Mouse (Mus musculus) neural tube, embryonic 13.5 days (tissue): ENCODE data around the gene Dnajc30. TPM values are rescaled to one million over a fixed set of nuclear protein-coding genes. Genes with fewer than 3 reads are reported as not detected.

ENCODE experiments used
- ATAC-seq: fragments of 200-750 bp; cut with Nextera tagmentation; 2 replicates; pipeline ENCODE4 v1.8.0; 2017; ENCODE audit warnings: low read depth, mild to moderate bottlenecking, moderate TSS enrichment, moderate library complexity
- H3K27ac ChIP-seq: fragments of 300-500 bp; sonication (generic); replicated peaks from 2 replicates; pipeline ENCODE4 v1.5.1; 2015; ENCODE audit warnings: moderate library complexity, mild to moderate bottlenecking, inconsistent platforms
- H3K27me3 ChIP-seq: fragments of 300-500 bp; sonication (generic); 2 replicates; pipeline ENCODE4 v1.6.1; 2015; ENCODE audit warnings: mild to moderate bottlenecking, inconsistent platforms
- H3K36me3 ChIP-seq: fragments of 300-500 bp; sonication (generic); 2 replicates; pipeline ENCODE4 v1.6.1; 2015; ENCODE audit warnings: mild to moderate bottlenecking, inconsistent platforms
- H3K4me1 ChIP-seq: fragments of 300-500 bp; sonication (generic); replicated peaks from 2 replicates; pipeline ENCODE4 v1.6.1; 2015; ENCODE audit warnings: inconsistent platforms
- H3K4me2 ChIP-seq: fragments of 300-500 bp; sonication (generic); 2 replicates; pipeline ENCODE4 v1.6.1; 2015; ENCODE audit warnings: inconsistent platforms, mild to moderate bottlenecking, moderate library complexity
- H3K4me3 ChIP-seq: fragments of 300-500 bp; sonication (generic); 2 replicates; pipeline ENCODE4 v1.5.1; 2015; ENCODE audit warnings: mild to moderate bottlenecking, inconsistent platforms
- H3K9ac ChIP-seq: fragments of 300-500 bp; sonication (generic); 2 replicates; pipeline ENCODE4 v1.6.1; 2015; ENCODE audit warnings: moderate library complexity, mild to moderate bottlenecking, inconsistent platforms
- H3K9me3 ChIP-seq: fragments of 300-500 bp; sonication (generic); 2 replicates; pipeline ENCODE4 v1.6.1; 2016; ENCODE audit warnings: inconsistent platforms
- WGBS: fragments of 180-500 bp; shearing (Covaris S2); methylation state at CpG from one replicate; pipeline ENCODE4 v1.1.7; 2015; 5-methylcytosine and 5-hydroxymethylcytosine counted together
- polyA plus RNA-seq: library from polyadenylated mRNA; unstranded; fragments of >200 nt; fragmentation: Nextera tagmentation; extraction: Ambion mirVana; gene quantifications from 2 replicates; pipeline ENCODE4 v1.2.1, GENCODE M21; 2015

The Dnajc30 gene
- polyA plus RNA-seq, 1 experiment from 2014 or later: 37.1 TPM

DNA sequence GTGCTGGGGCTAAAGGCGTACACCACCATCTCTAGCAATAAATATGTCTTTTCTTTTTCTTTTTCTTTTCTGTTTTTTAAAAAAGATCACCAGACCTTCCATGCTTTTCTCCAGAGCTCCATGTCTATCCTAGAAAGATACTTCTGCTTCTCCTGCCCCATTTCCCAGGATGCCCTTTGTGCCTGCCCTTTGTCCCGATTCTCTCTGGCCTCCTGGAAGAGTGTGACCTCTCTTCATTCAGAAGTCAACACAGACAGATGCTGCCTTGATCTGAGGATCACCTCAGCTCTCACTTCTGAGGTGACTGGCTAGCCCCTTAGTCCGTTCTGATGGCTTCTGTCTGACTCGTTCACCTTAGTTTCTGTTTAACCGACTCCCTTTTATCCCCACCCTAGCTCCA lies 16.5 kb downstream of the Dnajc30 start:
- no peak overlapping the region for H3K27ac ChIP-seq
- H3K4me2 ChIP-seq: no peak overlapping the region
- H3K4me3 ChIP-seq: no peak overlapping the region
- WGBS: 89% methylated on average over 5 of the region's 5 CpGs
- no peak overlapping the region for H3K9ac ChIP-seq
- ATAC-seq: no peak
- peaks cover 10% of the 10 kb centered on the region; the same call in 1 of the 2 replicates for H3K36me3 ChIP-seq
- no peaks in the 10 kb centered on the region for H3K9me3 ChIP-seq
- no peaks in the 10 kb centered on the region; the same call in 1 of the 2 replicates for H3K27me3 ChIP-seq
- peaks cover 14% of the 10 kb centered on the region for H3K4me1 ChIP-seq

- WGBS: 71% methylated on average over 4 of the region's 4 CpGs
- Histone ChIP-seq H3K27ac (no peak overlapping the region), H3K4me3 (no peak overlapping the region), H3K27me3 (peaks cover 50% of the 10 kb centered on the region), H3K4me1 (no peaks in the 10 kb centered on the region), H3K9me3 (no peaks in the 10 kb centered on the region), H3K9ac (no peak overlapping the region), H3K4me2 (no peak overlapping the region), H3K36me3 (no peaks in the 10 kb centered on the region)
- ATAC-seq: no peak
Measured at GRCm38 (mm10) chr5:135086871-135087270, 22.9 kb downstream of the Dnajc30 start.

DNA sequence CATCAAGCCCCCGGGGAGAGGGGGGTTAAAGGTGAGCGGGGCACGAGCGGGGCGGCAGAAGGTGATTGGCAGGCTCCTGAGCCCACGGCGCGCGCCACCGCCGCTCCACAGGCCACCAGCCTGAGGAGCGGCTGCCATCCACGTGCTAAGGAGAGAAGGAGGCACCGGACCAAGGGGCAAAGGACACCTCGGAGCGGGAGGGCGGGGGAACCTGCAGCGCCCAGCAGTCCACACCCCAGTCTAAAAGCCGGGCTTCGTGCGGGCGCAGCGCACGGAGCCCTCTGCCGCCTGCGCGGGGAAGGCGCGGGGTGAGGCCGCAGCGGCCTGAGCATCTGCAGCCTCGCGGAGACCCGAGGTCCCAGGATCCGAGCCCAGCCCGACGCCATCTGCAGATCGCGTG lies 25.7 kb downstream of the Dnajc30 start, which contains the start of gene Mlxipl:
TSS of gene Mlxipl (plus strand) at position 238 of the 400 bp plus-strand sequence.
- 2% methylated on average over 30 of the region's 39 CpGs for WGBS
- ATAC-seq: no peak
- peak within 1 kb of the TSS; percentile 4; the same call in 1 of the 2 replicates for H3K4me3 ChIP-seq
- H3K27me3 ChIP-seq: peaks cover 68% of the 10 kb centered on the region
- no peak within 1 kb of the TSS for H3K9ac ChIP-seq
- no peaks in the 10 kb centered on the region for H3K36me3 ChIP-seq
- H3K9me3 ChIP-seq: no peaks in the 10 kb centered on the region
- no peak within 1 kb of the TSS for H3K4me2 ChIP-seq
- no peaks in the 10 kb centered on the region for H3K4me1 ChIP-seq
- H3K27ac ChIP-seq: no peak within 1 kb of the TSS

- Histone ChIP-seq H3K36me3 (no peaks in the 10 kb centered on the region), H3K27ac (no peak overlapping the region), H3K9me3 (no peaks in the 10 kb centered on the region), H3K27me3 (peaks cover 16% of the 10 kb centered on the region), H3K4me3 (no peak overlapping the region), H3K9ac (no peak overlapping the region), H3K4me2 (no peak overlapping the region), H3K4me1 (no peaks in the 10 kb centered on the region)
- no peak for ATAC-seq
- 72% methylated on average over 1 of the region's 1 CpGs for WGBS
Measured at GRCm38 (mm10) chr5:135100981-135101380, 37.0 kb downstream of the Dnajc30 start.

- Histone ChIP-seq H3K9me3 (no peaks in the 10 kb centered on the region), H3K27ac (no peak overlapping the region), H3K4me2 (no peak overlapping the region), H3K4me1 (peaks cover 20% of the 10 kb centered on the region), H3K9ac (no peak overlapping the region), H3K27me3 (peaks cover 48% of the 10 kb centered on the region), H3K4me3 (no peak overlapping the region), H3K36me3 (no peaks in the 10 kb centered on the region)
- ATAC-seq: no peak
- 65% methylated on average over 11 of the region's 11 CpGs for WGBS
Measured at GRCm38 (mm10) chr5:135103999-135104660, 40.1 kb downstream of the Dnajc30 start.

DNA sequence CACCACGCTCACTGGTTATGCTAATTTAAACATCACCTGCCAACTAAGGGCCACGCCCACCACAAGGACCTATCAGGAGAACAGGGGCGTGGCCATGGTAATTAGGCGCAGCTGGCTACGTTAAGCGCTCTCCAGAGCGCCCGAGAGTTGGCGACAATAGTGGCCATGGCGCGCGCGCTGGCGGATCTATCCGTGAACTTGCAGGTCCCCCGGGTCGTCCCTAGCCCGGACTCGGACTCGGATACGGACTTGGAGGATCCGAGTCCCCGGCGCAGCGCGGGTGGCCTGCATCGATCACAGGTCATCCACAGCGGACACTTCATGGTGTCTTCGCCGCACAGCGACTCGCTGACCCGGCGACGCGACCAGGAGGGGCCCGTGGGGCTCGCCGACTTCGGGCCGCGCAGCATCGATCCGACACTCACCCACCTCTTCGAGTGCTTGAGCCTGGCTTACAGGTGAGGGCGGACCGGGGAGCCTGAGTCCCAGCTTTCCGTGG lies 42.8 kb downstream of the Dnajc30 start:
- WGBS: 0% methylated on average over 48 of the region's 48 CpGs
- Histone ChIP-seq H3K4me1 (peaks cover 20% of the 10 kb centered on the region), H3K9me3 (no peaks in the 10 kb centered on the region), H3K27me3 (peaks cover 64% of the 10 kb centered on the region), H3K4me2 (peak overlapping the region; percentile 86), H3K27ac (no peak overlapping the region), H3K36me3 (no peaks in the 10 kb centered on the region), H3K4me3 (peak overlapping the region; percentile 49), H3K9ac (peak overlapping the region; percentile 60)
- ATAC-seq: peak; percentile 87

GRCm38 (mm10) chr5:135107521-135108501 lies 43.8 kb downstream of the Dnajc30 start:
- no peak overlapping the region for H3K27ac ChIP-seq
- peak; percentile 38; the same call in 1 of the 2 replicates for ATAC-seq
- 12% methylated on average over 40 of the region's 40 CpGs for WGBS
- H3K27me3 ChIP-seq: peaks cover 64% of the 10 kb centered on the region
- no peaks in the 10 kb centered on the region for H3K36me3 ChIP-seq
- no peaks in the 10 kb centered on the region for H3K9me3 ChIP-seq
- peak overlapping the region; percentile 86 for H3K4me2 ChIP-seq
- H3K4me3 ChIP-seq: peak overlapping the region; percentile 49; the same call in 1 of the 2 replicates
- peaks cover 20% of the 10 kb centered on the region for H3K4me1 ChIP-seq
- no peak overlapping the region for H3K9ac ChIP-seq

DNA sequence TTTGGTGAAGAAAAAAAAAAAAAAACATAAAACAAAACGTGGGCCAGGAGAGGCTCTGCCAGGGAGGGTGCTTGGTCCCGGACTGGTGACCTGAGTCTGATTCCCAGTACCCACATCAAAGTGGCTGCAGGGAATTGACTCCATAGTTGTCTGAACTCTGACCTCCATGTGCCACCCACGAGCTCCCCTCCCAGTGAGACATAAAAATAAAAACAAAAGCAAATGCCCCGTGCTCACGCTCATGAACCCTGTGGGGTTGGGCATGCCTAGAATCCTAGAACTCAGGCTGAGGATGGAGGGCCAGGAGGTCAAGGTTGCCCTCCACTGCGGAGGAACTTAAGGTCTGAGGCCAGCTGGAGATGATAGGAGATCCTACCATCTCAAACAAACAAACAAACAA lies 45.0 kb downstream of the Dnajc30 start:
- Histone ChIP-seq H3K9ac (no peak overlapping the region), H3K27ac (no peak overlapping the region), H3K4me1 (peaks cover 20% of the 10 kb centered on the region), H3K27me3 (peaks cover 64% of the 10 kb centered on the region), H3K4me2 (no peak overlapping the region), H3K4me3 (no peak overlapping the region), H3K9me3 (no peaks in the 10 kb centered on the region), H3K36me3 (no peaks in the 10 kb centered on the region)
- no peak for ATAC-seq
- 52% methylated on average over 6 of the region's 6 CpGs for WGBS

DNA sequence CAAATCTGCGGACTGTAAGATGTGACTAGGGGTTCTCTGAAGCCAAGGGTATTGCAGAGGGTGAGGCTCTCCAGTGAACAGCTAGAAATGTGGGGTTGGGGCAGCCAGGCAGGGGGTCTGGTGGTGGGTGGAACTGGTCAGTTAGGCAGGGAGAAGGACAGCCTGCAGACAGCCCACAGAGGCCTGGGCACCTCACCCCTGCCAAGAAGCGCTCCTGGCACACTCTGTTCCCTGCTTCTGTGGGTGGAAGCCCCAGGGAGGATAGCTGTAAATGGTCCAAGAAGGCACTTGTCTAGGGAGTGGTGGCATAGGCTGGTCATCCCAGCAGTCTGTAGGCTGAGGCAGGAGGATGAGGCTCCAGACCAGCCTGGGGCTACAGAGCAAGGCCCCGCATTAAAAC lies 45.4 kb downstream of the Dnajc30 start:
- H3K27me3 ChIP-seq: peaks cover 62% of the 10 kb centered on the region
- no peak overlapping the region for H3K9ac ChIP-seq
- H3K4me1 ChIP-seq: peaks cover 20% of the 10 kb centered on the region
- WGBS: 91% methylated on average over 3 of the region's 3 CpGs
- no peak overlapping the region for H3K27ac ChIP-seq
- H3K36me3 ChIP-seq: no peaks in the 10 kb centered on the region
- ATAC-seq: no peak
- no peak overlapping the region for H3K4me3 ChIP-seq
- no peaks in the 10 kb centered on the region for H3K9me3 ChIP-seq
- no peak overlapping the region for H3K4me2 ChIP-seq

DNA sequence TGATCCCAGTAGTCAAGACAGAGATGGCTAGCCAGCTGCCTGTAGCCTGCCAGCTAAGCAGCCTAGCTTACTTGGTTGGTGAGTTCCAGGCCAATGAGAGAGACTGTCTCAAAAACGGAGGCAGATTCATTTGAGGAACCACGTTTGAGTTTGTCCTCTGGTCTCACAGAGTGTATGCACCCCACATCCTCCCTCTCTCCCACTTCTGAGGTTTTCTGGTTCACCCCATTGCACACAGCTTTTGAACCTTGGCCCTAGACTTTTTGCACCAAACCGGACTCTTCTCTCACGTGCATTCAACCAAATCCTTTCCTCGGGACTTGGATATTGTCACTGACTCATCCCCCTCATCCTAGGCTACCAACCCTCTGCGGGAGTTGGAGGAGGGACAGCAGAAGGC lies 46.0 kb downstream of the Dnajc30 start:
- H3K27ac ChIP-seq: no peak overlapping the region
- no peaks in the 10 kb centered on the region for H3K36me3 ChIP-seq
- peaks cover 57% of the 10 kb centered on the region for H3K27me3 ChIP-seq
- no peak overlapping the region for H3K4me2 ChIP-seq
- H3K9ac ChIP-seq: no peak overlapping the region
- no peak overlapping the region for H3K4me3 ChIP-seq
- 73% methylated on average over 6 of the region's 6 CpGs for WGBS
- H3K4me1 ChIP-seq: peaks cover 20% of the 10 kb centered on the region
- no peak for ATAC-seq
- H3K9me3 ChIP-seq: no peaks in the 10 kb centered on the region

- Histone ChIP-seq H3K4me2 (no peak overlapping the region), H3K4me3 (no peak overlapping the region)
- ATAC-seq: no peak
Measured at GRCm38 (mm10) chr5:135113782-135114181, 49.8 kb downstream of the Dnajc30 start.

DNA sequence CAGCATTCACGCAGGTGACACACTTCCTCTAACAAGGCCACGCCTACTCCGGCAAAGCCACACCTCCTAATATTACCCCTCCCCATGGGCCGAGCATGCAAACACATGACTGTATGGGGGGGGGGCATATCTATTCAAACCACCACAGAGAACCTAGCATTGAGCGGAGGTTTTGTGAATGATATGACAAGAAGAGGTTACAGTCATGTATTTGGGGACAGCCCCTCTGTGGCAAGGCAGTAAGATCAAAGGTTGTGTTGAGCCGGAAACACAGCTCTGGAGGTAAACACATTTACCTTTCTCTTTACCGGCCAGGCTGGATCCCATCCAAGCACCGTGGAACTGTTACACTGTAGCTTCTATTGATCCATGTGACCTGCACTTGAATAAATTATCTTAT lies 51.2 kb downstream of the Dnajc30 start:
- no peaks in the 10 kb centered on the region for H3K4me1 ChIP-seq
- no peaks in the 10 kb centered on the region for H3K36me3 ChIP-seq
- no peak overlapping the region for H3K4me2 ChIP-seq
- WGBS: 91% methylated on average over 8 of the region's 8 CpGs
- no peaks in the 10 kb centered on the region for H3K9me3 ChIP-seq
- no peak overlapping the region for H3K4me3 ChIP-seq
- H3K27me3 ChIP-seq: peaks cover 5% of the 10 kb centered on the region; the same call in 1 of the 2 replicates
- H3K9ac ChIP-seq: no peak overlapping the region
- H3K27ac ChIP-seq: no peak overlapping the region
- ATAC-seq: no peak

More at GRCm38 (mm10) chr5:135113782-135114181, 49.8 kb downstream of the Dnajc30 start:
- H3K27ac ChIP-seq: no peak overlapping the region
- H3K27me3 ChIP-seq: peaks cover 20% of the 10 kb centered on the region
- no peaks in the 10 kb centered on the region for H3K9me3 ChIP-seq
- H3K36me3 ChIP-seq: no peaks in the 10 kb centered on the region
- no peaks in the 10 kb centered on the region for H3K4me1 ChIP-seq
- H3K9ac ChIP-seq: no peak overlapping the region
- 85% methylated on average over 12 of the region's 12 CpGs for WGBS
